Mouse (Mus musculus) CH12.LX (cell line): ENCODE data around the gene Shisa4.

Source experiments
- CHD1 ChIP-seq: IDR thresholded peaks from 2 replicates; pipeline ENCODE4 v1.6.1; 2012; ENCODE audit warnings: low read depth, low read length, improper control_type of control experiment, inconsistent platforms
- CTCF ChIP-seq, 2 experiments: IDR thresholded peaks in 1 of 2; conservative IDR thresholded peaks in 1 of 2; 2 replicates each; pipeline ENCODE4 v1.5.1; 2011 to 2012; ENCODE audit warnings: low read depth in 2 of 2, low read length in 2 of 2, improper control_type of control experiment in 1 of 2, inconsistent platforms in 1 of 2, mild to moderate bottlenecking in 1 of 2, moderate library complexity in 1 of 2
- KAT2A ChIP-seq: IDR thresholded peaks from 2 replicates; pipeline ENCODE4 v1.6.1; 2012; ENCODE audit warnings: low read length, improper control_type of control experiment, inconsistent platforms; ENCODE audit not compliant: insufficient replicate concordance
- MAX ChIP-seq: IDR thresholded peaks from 2 replicates; pipeline ENCODE4 v1.6.1; 2011; ENCODE audit warnings: low read length, improper control_type of control experiment
- NRF1 ChIP-seq: IDR thresholded peaks from 2 replicates; pipeline ENCODE4 v1.6.1; 2014; ENCODE audit warnings: low read depth, mild to moderate bottlenecking, inconsistent platforms, low read length, improper control_type of control experiment, moderate library complexity
- POLR2A ChIP-seq: IDR thresholded peaks from 2 replicates; pipeline ENCODE4 v1.6.1; 2011; ENCODE audit warnings: low read depth, mild to moderate bottlenecking, improper control_type of control experiment, low read length
- SMC3 ChIP-seq: IDR thresholded peaks from 2 replicates; pipeline ENCODE4 v1.6.1; 2011; ENCODE audit warnings: low read depth, low read length, improper control_type of control experiment
- TBP ChIP-seq: conservative IDR thresholded peaks from 2 replicates; pipeline ENCODE4 v1.6.1; 2011; ENCODE audit warnings: low read depth, low read length, improper control_type of control experiment
- UBTF ChIP-seq: IDR thresholded peaks from 2 replicates; pipeline ENCODE4 v1.6.1; 2012; ENCODE audit warnings: low read depth, mild to moderate bottlenecking, inconsistent platforms, low read length, improper control_type of control experiment, moderate library complexity
- ZC3H11A ChIP-seq: IDR thresholded peaks from 2 replicates; pipeline ENCODE4 v1.6.1; 2012; ENCODE audit warnings: low read depth, mild to moderate bottlenecking, inconsistent platforms, low read length, improper control_type of control experiment

GRCm38 (mm10) chr1:135347498-135348169, 27.4 kb downstream of the Shisa4 start:
- TF ChIP-seq SMC3 = no peak
- TF ChIP-seq UBTF = no peak
- no peak for TF ChIP-seq KAT2A
- TF ChIP-seq NRF1 = no peak
- TF ChIP-seq POLR2A = no peak
- TF ChIP-seq TBP = no peak
- no peak for TF ChIP-seq CHD1
- no peak for TF ChIP-seq ZC3H11A
- no peak for TF ChIP-seq MAX
- TF ChIP-seq CTCF (conservative IDR thresholded peaks at IDR 0.05 in 1 of 2, IDR thresholded peaks at IDR 0.05 in 1 of 2; ENCODE audit: low read depth in 2 of 2, low read length in 2 of 2) = no peak
